8 mouse cellular contexts compared by ENCODE assay signal in the genomic region with DNA sequence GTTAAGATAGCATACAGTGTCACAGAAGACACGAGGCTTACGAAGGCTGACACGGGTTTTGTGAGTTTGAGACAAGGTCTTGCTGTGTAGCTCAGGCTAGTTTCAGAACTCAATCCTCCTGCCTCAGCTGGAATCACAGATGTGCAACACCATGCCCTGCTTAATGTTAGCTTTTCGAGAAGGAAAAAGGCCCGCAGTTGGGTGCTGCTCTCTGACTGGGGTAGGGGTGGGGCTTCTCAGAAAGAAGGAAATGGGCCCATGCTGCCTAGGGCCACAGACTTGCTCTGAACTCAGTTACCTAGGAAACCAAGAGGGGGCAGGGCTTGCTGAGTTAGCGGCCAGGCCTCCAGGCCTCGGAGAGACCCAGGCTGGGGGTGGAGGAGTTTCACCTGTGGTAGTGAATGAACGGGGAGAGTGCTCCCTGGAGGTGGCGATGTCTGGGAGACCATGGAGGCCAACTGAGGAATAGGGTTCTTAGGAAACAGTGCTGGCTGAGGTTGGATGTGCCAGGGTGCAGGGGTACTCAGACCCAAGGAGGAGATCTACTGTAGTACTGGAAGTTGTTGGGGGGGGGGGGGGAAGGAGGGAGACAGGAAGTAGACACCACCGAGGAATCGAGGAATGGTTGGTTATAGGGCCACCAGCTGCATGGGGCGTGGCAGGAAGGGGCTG.
DNase-seq lines count a peak whose midpoint lies in the region; ATAC-seq lines count a peak whose summit lies in the region.

No protein-coding gene starts in this region.

- 31% methylated on average over 12 of the region's 12 CpGs for WGBS in limb, embryonic 15.5 days

- no peak overlapping the region for H3K4me2 ChIP-seq in limb, embryonic 15.5 days

- H3K27ac ChIP-seq in limb, embryonic 15.5 days, result peak overlapping the region; percentile 54; the same call in 1 of the 2 replicates

- H3K36me3 ChIP-seq in limb, embryonic 15.5 days, result no peaks in the 10 kb centered on the region

- H3K27me3 ChIP-seq in limb, embryonic 15.5 days, result no peaks in the 10 kb centered on the region

- no peak overlapping the region for H3K4me3 ChIP-seq in limb, embryonic 15.5 days

- no peaks in the 10 kb centered on the region for H3K9me3 ChIP-seq in limb, embryonic 15.5 days

- no peak for ATAC-seq in limb, embryonic 15.5 days (ENCODE audit: insufficient number of reproducible peaks, low FRiP score, low TSS enrichment, low read depth)

- H3K4me1 ChIP-seq in limb, embryonic 15.5 days, result peaks cover 83% of the 10 kb centered on the region

- no peak overlapping the region for H3K9ac ChIP-seq in limb, embryonic 15.5 days

- peak; percentile 96 for DNase-seq in heart, adult 11 months
- no peak for DNase-seq in heart, adult 8-10 months (ENCODE audit: low spot score)
- DNase-seq in MEL-GATA-1-ER (ENCODE audit: extremely low read depth, low read depth), result peak; percentile 93
- peak; percentile 70 for DNase-seq in spleen, adult 12 weeks (ENCODE audit: low spot score)
- no peak for DNase-seq in cerebellum, adult 9-10 months
- no peak for DNase-seq in kidney, adult 18-20 months
- DNase-seq in adrenal gland, adult 8-10 months, result no peak

Comparison
In these comparisons a context has a peak if more than half of its experiments do, and no peak if none do; other contexts are left out.
1. DNase-seq: peak in heart, adult 11 months (single experiment), MEL-GATA-1-ER (single experiment) and spleen, adult 12 weeks (single experiment); none in heart, adult 8-10 months (single experiment), cerebellum, adult 9-10 months (single experiment), kidney, adult 18-20 months (single experiment) and adrenal gland, adult 8-10 months (single experiment).